Mouse (Mus musculus) liver (tissue): ENCODE measurements at regions not wholly inside any gene's neighbourhood (a gene's known extent, or its start where the extent isn't known, plus 50 kb on each side); places are given as distances from the start of the nearest gene placed in this dataset.

ENCODE experiments used
- DNase-seq: peaks from one replicate; pipeline ENCODE4 v3.0.0-alpha.2; 2020; ENCODE audit warnings: mixed read lengths

- DNase-seq = no peak
These were observed 50.7 kb upstream of the Eps8l3 start for GRCm38 (mm10) chr3:107826241-107826760.

- no peak for DNase-seq
These were observed 51.6 kb upstream of the Eps8l3 start for GRCm38 (mm10) chr3:107825468-107825867.

GRCm38 (mm10) chr3:107824378-107824777, 52.7 kb upstream of the Eps8l3 start:
- no peak for DNase-seq

GRCm38 (mm10) chr3:107823655-107824266, 53.3 kb upstream of the Eps8l3 start:
- DNase-seq = no peak

GRCm38 (mm10) chr3:107823177-107823576, 53.9 kb upstream of the Eps8l3 start:
- DNase-seq = no peak

- DNase-seq = no peak
These were observed 54.5 kb upstream of the Eps8l3 start for GRCm38 (mm10) chr3:107822499-107822898.

- no peak for DNase-seq
These were observed 55.1 kb upstream of the Eps8l3 start for GRCm38 (mm10) chr3:107821952-107822351.

- DNase-seq = no peak
These were observed 57.4 kb upstream of the Eps8l3 start for GRCm38 (mm10) chr3:107819622-107820021.

- peak; percentile 24 for DNase-seq
These were observed 58.2 kb upstream of the Eps8l3 start for GRCm38 (mm10) chr3:107818616-107819495.

- no peak for DNase-seq
These were observed 55.8 kb upstream of the Csf1 start for GRCm38 (mm10) chr3:107816031-107816430.

- DNase-seq = no peak
These were observed 54.0 kb upstream of the Csf1 start for GRCm38 (mm10) chr3:107814280-107814679.

GRCm38 (mm10) chr3:107812885-107813284, 52.6 kb upstream of the Csf1 start:
- no peak for DNase-seq

- no peak for DNase-seq
These were observed 52.1 kb upstream of the Csf1 start for GRCm38 (mm10) chr3:107812341-107812740.

GRCm38 (mm10) chr3:107810452-107811050, 50.3 kb upstream of the Csf1 start:
- DNase-seq = no peak
